Mouse (Mus musculus): ENCODE measurements around the gene Hpn. TPM values are rescaled to one million over a fixed set of nuclear protein-coding genes. Genes with fewer than 3 reads are reported as not detected.

The Hpn gene
- polyA plus RNA-seq, 1 experiment from 2014 or later, result 10.8 TPM

DNA sequence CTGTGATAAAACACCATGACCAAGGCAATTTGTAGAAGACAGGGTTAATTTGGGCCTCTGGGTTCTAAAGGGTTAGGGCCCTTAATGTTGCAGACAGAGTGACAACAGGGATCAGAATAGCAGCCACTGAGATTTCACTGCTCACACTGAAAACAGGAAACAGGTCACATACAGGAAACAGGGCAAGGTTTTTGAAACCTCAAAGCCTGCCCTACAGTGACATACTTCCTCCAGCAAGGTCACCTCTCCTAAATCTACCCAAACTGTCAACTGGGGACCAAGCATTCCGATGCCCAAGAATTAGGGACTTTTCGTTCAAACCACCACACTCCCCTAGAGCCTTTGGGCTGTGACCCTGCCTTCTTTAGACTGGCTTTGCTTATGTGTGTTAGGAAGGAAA, 25.4 kb downstream of the Hpn start:
- no peaks in the 10 kb centered on the region for H3K9me3 ChIP-seq (ENCODE audit: low read depth, low read length)
- no peaks in the 10 kb centered on the region for H3K4me1 ChIP-seq (ENCODE audit: insufficient read depth)
- no peak overlapping the region for H3K4me2 ChIP-seq
- no peak overlapping the region for H3K4me3 ChIP-seq (ENCODE audit: low read depth, low read length)
- TF ChIP-seq CTCF (IDR thresholded peaks at IDR 0.05; ENCODE audit: low read depth), result no peak
- H3K27me3 ChIP-seq (ENCODE audit: insufficient read depth, low read length), result no peaks in the 10 kb centered on the region
- H3K9ac ChIP-seq, result no peak overlapping the region
- H3K36me3 ChIP-seq (ENCODE audit: insufficient read depth), result no peaks in the 10 kb centered on the region
- DNase-seq (no peak), ATAC-seq (ENCODE audit: insufficient read depth) (no peak)
- no peak overlapping the region for H3K27ac ChIP-seq (ENCODE audit: low read depth)
- whole genome bisulfite sequencing, result 76% methylated on average over 2 of the region's 2 CpGs

DNA sequence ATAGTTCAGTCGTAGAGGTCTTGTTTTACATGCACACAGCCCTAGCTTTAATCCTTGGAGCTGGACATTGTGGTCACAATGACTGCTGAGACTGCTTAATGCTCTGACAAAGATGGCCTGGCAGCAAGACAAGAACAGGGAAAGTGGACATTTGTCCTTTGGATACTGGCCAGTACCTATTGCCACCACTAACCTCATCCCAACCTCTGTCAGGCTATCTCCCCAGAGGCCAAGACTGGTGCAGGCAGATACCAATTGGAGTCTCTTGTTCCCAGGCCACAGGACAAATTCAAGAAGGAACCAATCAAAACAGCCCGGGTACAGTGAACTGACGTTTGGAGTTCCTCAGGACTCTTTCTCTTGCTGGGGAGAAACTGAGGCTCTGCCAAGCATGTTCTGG, 26.9 kb downstream of the Hpn start:
- no peak for DNase-seq
- no peaks in the 10 kb centered on the region for H3K36me3 ChIP-seq (ENCODE audit: insufficient read depth)
- no peak overlapping the region for H3K4me2 ChIP-seq
- no peak overlapping the region for H3K4me3 ChIP-seq (ENCODE audit: low read depth, low read length)
- no peaks in the 10 kb centered on the region for H3K27me3 ChIP-seq (ENCODE audit: insufficient read depth, low read length)
- no peaks in the 10 kb centered on the region for H3K9me3 ChIP-seq (ENCODE audit: low read depth, low read length)
- H3K4me1 ChIP-seq (ENCODE audit: insufficient read depth), result no peaks in the 10 kb centered on the region
- no peak for TF ChIP-seq CTCF (IDR thresholded peaks at IDR 0.05; ENCODE audit: low read depth)
- H3K27ac ChIP-seq (ENCODE audit: low read depth), result no peak overlapping the region
- WGBS, result 66% methylated on average over 3 of the region's 3 CpGs
- ATAC-seq (ENCODE audit: insufficient read depth), result no peak
- H3K9ac ChIP-seq, result no peak overlapping the region

DNA sequence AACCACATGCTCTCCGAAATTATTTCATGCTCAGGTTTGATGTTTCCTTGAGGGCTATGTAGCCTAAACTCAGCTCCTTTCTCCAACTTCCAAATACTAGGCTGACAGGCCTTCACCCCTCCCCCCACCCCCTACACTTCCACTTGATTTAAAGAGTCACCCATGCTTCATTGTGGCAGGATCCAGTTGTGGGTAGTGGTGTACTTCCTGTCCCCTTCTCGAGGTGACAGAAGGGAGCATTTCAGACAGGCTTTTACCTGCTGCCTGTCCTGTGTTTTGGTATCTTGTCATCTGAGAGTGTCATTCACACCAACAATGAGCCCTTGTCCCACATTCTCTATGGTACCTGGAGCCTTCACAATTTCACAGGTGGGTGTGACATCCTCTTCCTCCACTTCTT, 27.8 kb downstream of the Hpn start:
- Histone ChIP-seq H3K27me3 (ENCODE audit: insufficient read depth, low read length) (no peaks in the 10 kb centered on the region), H3K4me1 (ENCODE audit: insufficient read depth) (no peaks in the 10 kb centered on the region), H3K4me3 (ENCODE audit: low read depth, low read length) (no peak overlapping the region), H3K9ac (no peak overlapping the region), H3K27ac (ENCODE audit: low read depth) (no peak overlapping the region), H3K4me2 (no peak overlapping the region), H3K36me3 (ENCODE audit: insufficient read depth) (no peaks in the 10 kb centered on the region), H3K9me3 (ENCODE audit: low read depth, low read length) (no peaks in the 10 kb centered on the region)
- ATAC-seq (ENCODE audit: insufficient read depth), result no peak
- TF ChIP-seq CTCF (IDR thresholded peaks at IDR 0.05; ENCODE audit: low read depth), result no peak
- DNase-seq, result no peak
- 39% methylated on average over 2 of the region's 2 CpGs for WGBS

DNA sequence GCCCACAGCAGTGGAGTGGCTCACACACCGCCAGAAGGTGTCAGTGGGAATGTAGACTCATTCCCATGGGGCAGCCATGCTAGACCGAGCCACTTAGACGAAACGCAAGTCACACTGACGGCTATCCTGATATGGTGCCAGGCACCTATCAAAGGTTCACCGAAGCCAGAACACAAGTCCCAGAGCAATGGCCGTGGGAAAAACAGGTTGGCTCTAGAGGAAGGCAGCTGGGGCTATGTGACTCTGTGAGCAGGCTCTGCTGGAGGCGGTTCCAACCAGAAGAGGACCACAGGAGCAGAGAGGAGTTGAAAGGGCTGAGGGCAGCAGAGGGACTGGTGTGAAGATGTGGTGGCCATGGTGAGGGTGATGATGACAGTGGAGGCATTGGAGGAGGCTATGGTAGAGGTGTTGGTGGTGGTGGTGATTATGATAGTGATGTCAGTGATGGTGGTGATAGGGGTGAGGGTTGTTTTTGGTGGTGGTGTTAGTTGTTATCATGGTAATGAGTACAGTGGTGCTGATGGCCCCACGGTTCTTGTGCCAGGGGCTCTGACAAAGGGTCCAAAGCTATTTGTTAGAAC, 28.8 kb downstream of the Hpn start:
- Histone ChIP-seq H3K36me3 (ENCODE audit: insufficient read depth) (no peaks in the 10 kb centered on the region), H3K4me3 (ENCODE audit: low read depth, low read length) (no peak overlapping the region), H3K9me3 (ENCODE audit: low read depth, low read length) (no peaks in the 10 kb centered on the region), H3K9ac (no peak overlapping the region), H3K27me3 (ENCODE audit: insufficient read depth, low read length) (no peaks in the 10 kb centered on the region), H3K27ac (ENCODE audit: low read depth) (no peak overlapping the region), H3K4me2 (no peak overlapping the region), H3K4me1 (ENCODE audit: insufficient read depth) (no peaks in the 10 kb centered on the region)
- no peak for DNase-seq
- no peak for TF ChIP-seq CTCF (IDR thresholded peaks at IDR 0.05; ENCODE audit: low read depth)
- 86% methylated on average over 9 of the region's 9 CpGs for WGBS
- ATAC-seq (ENCODE audit: insufficient read depth), result no peak

DNA sequence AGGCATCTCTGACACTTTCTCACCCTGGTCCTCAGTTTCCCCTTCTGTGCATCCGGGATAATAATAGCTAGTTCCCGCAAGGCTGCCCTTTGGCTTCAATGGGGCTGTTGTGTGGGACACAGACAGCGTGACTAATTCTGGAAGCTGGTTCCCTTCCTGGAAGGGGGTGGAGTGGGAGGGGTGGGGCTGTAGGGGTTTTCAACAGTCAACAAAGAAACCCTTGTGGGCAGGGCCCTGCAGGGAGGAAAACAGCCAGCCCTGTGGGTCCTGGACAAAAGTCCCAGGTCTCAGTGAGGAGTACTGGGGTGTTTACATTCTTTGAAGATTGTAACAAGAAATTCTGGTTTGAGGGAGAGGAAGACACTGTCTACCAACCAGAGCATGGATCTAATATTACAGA, 29.9 kb downstream of the Hpn start:
- no peak overlapping the region for H3K4me2 ChIP-seq
- H3K4me1 ChIP-seq (ENCODE audit: insufficient read depth), result no peaks in the 10 kb centered on the region
- no peak for DNase-seq
- TF ChIP-seq CTCF (IDR thresholded peaks at IDR 0.05; ENCODE audit: low read depth), result no peak
- no peaks in the 10 kb centered on the region for H3K27me3 ChIP-seq (ENCODE audit: insufficient read depth, low read length)
- H3K4me3 ChIP-seq (ENCODE audit: low read depth, low read length), result no peak overlapping the region
- no peaks in the 10 kb centered on the region for H3K9me3 ChIP-seq (ENCODE audit: low read depth, low read length)
- no peak overlapping the region for H3K9ac ChIP-seq
- H3K27ac ChIP-seq (ENCODE audit: low read depth), result peak overlapping the region; percentile 47
- H3K36me3 ChIP-seq (ENCODE audit: insufficient read depth), result no peaks in the 10 kb centered on the region
- WGBS, result 49% methylated on average over 3 of the region's 3 CpGs
- peak; percentile 29; the same call in 1 of the 2 replicates for ATAC-seq (ENCODE audit: insufficient read depth)

DNA sequence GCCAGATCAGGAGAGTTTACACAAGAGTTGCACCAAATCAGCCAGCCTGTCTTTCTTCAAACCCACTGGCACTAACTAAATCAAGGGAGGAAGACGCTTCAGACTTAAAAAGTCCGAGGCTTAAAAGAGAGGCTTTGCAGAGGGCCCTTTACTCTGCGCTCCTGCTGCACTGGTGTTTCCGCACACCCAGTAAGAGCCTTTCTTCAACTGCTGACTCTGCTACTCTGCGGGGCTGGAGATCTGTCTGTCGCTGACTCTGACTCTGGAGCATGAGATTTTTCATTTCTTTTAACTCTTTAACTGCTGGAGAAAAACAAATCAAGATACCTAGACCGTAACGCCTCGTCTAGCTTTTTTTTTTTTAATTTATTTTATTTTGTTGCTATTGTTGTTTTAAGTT, 30.9 kb downstream of the Hpn start:
- ATAC-seq (ENCODE audit: insufficient read depth), result peak; percentile 63; the same call in 1 of the 2 replicates
- Histone ChIP-seq H3K4me2 (0 out of 2 replicates have a peak overlapping the region, but pooled peaks have one; percentile 10), H3K9ac (no peak overlapping the region; the same call in 1 of the 2 replicates), H3K27me3 (ENCODE audit: insufficient read depth, low read length) (no peaks in the 10 kb centered on the region), H3K4me1 (ENCODE audit: insufficient read depth) (no peaks in the 10 kb centered on the region), H3K27ac (ENCODE audit: low read depth) (peak overlapping the region; percentile 78; the same call in 1 of the 2 replicates), H3K4me3 (ENCODE audit: low read depth, low read length) (no peak overlapping the region), H3K9me3 (ENCODE audit: low read depth, low read length) (no peaks in the 10 kb centered on the region), H3K36me3 (ENCODE audit: insufficient read depth) (no peaks in the 10 kb centered on the region)
- WGBS, result 33% methylated on average over 9 of the region's 9 CpGs
- DNase-seq, result peak; percentile 63
- TF ChIP-seq CTCF (IDR thresholded peaks at IDR 0.05; ENCODE audit: low read depth), result no peak

DNA sequence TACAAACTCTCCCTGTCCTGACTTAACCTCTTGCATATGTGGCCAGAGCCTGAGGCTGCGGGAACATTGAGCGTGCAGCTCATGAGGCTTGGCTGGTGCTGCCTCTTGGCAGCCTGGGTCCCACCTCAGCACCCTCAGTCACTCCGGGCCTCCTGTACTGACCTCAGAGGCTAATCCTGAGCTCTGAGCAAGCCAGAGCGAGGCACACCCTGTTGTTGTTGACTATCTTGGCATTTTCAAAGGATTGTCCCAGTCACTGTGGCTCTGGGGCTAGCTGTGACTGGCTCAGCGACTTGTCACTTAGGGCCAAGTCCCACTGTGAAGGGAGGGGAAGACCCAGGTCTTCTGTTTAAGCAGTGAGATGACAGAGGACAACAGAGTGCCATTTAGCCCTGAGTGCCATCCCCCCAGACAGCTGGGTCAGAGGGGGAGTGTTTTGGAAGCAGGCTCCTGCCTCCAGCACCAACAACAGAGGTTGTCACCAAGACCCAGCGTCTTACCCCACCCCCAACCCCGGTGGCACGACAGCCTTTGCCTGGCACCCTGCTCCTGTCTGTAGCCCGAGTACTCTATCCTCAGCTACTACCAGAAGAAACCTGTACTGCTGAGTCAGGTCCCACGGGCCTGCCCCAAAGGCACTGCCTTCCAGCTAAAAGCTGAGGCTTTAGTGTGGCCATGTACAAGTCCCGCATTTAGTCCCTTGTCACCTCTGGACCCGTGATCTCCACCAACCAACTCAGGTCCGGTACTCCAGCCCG, 32.1 kb downstream of the Hpn start:
- Histone ChIP-seq H3K4me3 (ENCODE audit: low read depth, low read length) (no peak overlapping the region), H3K9ac (no peak overlapping the region), H3K4me1 (ENCODE audit: insufficient read depth) (no peaks in the 10 kb centered on the region), H3K27me3 (ENCODE audit: insufficient read depth, low read length) (no peaks in the 10 kb centered on the region), H3K9me3 (ENCODE audit: low read depth, low read length) (no peaks in the 10 kb centered on the region), H3K36me3 (ENCODE audit: insufficient read depth) (no peaks in the 10 kb centered on the region), H3K4me2 (no peak overlapping the region), H3K27ac (ENCODE audit: low read depth) (0 out of 2 replicates have a peak overlapping the region, but pooled peaks have one; percentile 78)
- TF ChIP-seq CTCF (IDR thresholded peaks at IDR 0.05; ENCODE audit: low read depth), result no peak
- 63% methylated on average over 14 of the region's 14 CpGs for WGBS
- ATAC-seq (ENCODE audit: insufficient read depth), result 0 out of 2 replicates have a peak, but pooled peaks have one; percentile 19
- no peak for DNase-seq
